Mouse (Mus musculus) testis, adult 2 months (tissue): ENCODE results near the gene Tesk2.

ENCODE experiments used
- CTCF ChIP-seq: fragments of 200-500 bp; IDR thresholded peaks from 2 replicates; pipeline ENCODE4 v1.5.1; 2012; ENCODE audit warnings: low read depth, mild to moderate bottlenecking, inconsistent platforms, low read length, moderate library complexity; ENCODE audit not compliant: control insufficient read depth, insufficient read depth, insufficient replicate concordance
- POLR2A ChIP-seq: fragments of 200-500 bp; IDR thresholded peaks from 2 replicates; pipeline ENCODE4 v1.6.1; 2012; ENCODE audit warnings: low read depth, mild to moderate bottlenecking, inconsistent platforms, low read length, moderate library complexity; ENCODE audit not compliant: control insufficient read depth

- no peak for TF ChIP-seq POLR2A
- TF ChIP-seq CTCF, result no peak
Observed at GRCm38 (mm10) chr4:116769060-116769459, 48.3 kb downstream of the Tesk2 start.
